Mouse (Mus musculus) embryo, embryonic 10.5 days (tissue): ENCODE results near the gene Zscan26.
"Not testable (repeated sequence)": the region's sequence is repeated elsewhere in the genome, so short reads cannot be mapped to it uniquely, and the experiment has no call there.

Experiments
- DNase-seq: peaks from one replicate; pipeline ENCODE4 v3.0.0-alpha.2; 2015; ENCODE audit warnings: low spot score

Gene Zscan26

GRCm38 (mm10) chr13:21453449-21453848, at the start of gene Zscan26:
Gene Zscan26, minus strand, starts transcription at chr13:21453730.
- DNase-seq = peak; percentile 95

GRCm38 (mm10) chr13:21502296-21502695, 48.8 kb upstream of the Zscan26 start:
- no peak for DNase-seq

- not testable (repeated sequence) for DNase-seq
Measured at GRCm38 (mm10) chr13:21501182-21501581, 47.7 kb upstream of the Zscan26 start, which contains the start of gene Gm11273. Gene Gm11273, minus strand, starts transcription at chr13:21501418.

GRCm38 (mm10) chr13:21495080-21495479, 41.5 kb upstream of the Zscan26 start, which contains the start of gene AK157302:
Gene AK157302, plus strand, starts transcription at chr13:21495223.
- DNase-seq = no peak

- DNase-seq = no peak
Measured at GRCm38 (mm10) chr13:21492847-21493246, 39.3 kb upstream of the Zscan26 start.

- no peak for DNase-seq
Measured at GRCm38 (mm10) chr13:21486881-21487280, 33.4 kb upstream of the Zscan26 start.

- peak; percentile 88 for DNase-seq
Measured at GRCm38 (mm10) chr13:21478759-21479670, 25.5 kb upstream of the Zscan26 start, which contains the start of the genes Zkscan4 and Gm10065. Gene Zkscan4, plus strand, starts transcription at chr13:21478907. Gene Gm10065, minus strand, starts transcription at chr13:21479441.

- no peak for DNase-seq
Measured at GRCm38 (mm10) chr13:21472427-21472826, 18.9 kb upstream of the Zscan26 start.

- no peak for DNase-seq
Measured at GRCm38 (mm10) chr13:21469097-21469496, 15.6 kb upstream of the Zscan26 start.

GRCm38 (mm10) chr13:21468061-21469019, 14.8 kb upstream of the Zscan26 start, which contains the start of gene Nkapl:
Gene Nkapl, minus strand, starts transcription at chr13:21468509.
- peak; percentile 93 for DNase-seq

GRCm38 (mm10) chr13:21467336-21467735, 13.8 kb upstream of the Zscan26 start:
- DNase-seq = no peak

GRCm38 (mm10) chr13:21462516-21462915, 9.0 kb upstream of the Zscan26 start:
- not testable (repeated sequence) for DNase-seq

GRCm38 (mm10) chr13:21456347-21456746, 2.8 kb upstream of the Zscan26 start:
- DNase-seq = no peak

GRCm38 (mm10) chr13:21454133-21454532, 603 bp upstream of the Zscan26 start:
- DNase-seq = no peak

GRCm38 (mm10) chr13:21453042-21453441, 488 bp downstream of the Zscan26 start:
- no peak for DNase-seq

GRCm38 (mm10) chr13:21447856-21448614, 5.5 kb downstream of the Zscan26 start:
- no peak for DNase-seq

GRCm38 (mm10) chr13:21446796-21447195, 6.7 kb downstream of the Zscan26 start:
- DNase-seq = no peak

GRCm38 (mm10) chr13:21441207-21441572, 12.3 kb downstream of the Zscan26 start:
- DNase-seq = peak; percentile 28

GRCm38 (mm10) chr13:21440503-21441206, 12.9 kb downstream of the Zscan26 start, which contains the start of gene Pgbd1:
Gene Pgbd1, minus strand, starts transcription at chr13:21441058.
- peak; percentile 89 for DNase-seq

- no peak for DNase-seq
Measured at GRCm38 (mm10) chr13:21435476-21435875, 18.1 kb downstream of the Zscan26 start.

GRCm38 (mm10) chr13:21427631-21428030, 25.9 kb downstream of the Zscan26 start:
- DNase-seq = no peak
